Comparison of ENCODE assay signal across 15 mouse cellular contexts in the genomic region with DNA sequence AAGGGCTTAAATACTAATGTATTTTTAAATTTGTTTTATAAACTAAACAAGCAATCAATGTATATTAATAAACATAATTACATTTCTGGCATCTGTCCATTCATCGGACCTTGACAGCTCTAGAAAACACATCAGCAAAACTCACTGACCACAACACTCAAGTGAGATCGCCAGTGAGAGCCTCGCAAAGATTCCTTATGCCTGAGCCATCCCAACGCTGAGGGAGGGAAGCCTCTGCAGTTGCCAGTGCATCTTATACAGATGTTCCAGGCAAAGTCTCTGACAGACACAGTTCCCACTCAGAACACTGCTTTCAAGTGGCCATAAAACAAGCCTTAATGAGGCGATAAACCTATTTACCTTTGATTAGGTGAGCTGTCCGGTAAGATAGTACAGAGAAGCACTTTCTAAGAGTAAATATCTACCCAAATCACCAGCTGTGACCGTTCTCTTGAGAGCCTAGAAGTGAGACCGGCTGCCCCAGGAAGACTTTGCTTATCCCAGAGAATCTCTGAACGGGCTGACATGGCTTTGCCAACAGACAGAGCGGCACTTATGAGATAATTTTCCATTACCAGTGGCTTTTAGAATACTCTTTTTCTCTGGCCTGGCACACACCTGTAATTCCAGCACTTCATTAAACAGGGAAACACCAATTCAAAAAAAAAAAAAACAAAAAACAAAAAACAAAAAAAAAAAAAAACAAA.
A peak's percentile ranks its signal among the peaks of the same experiment; 100 is the strongest.
DNase-seq lines count a peak whose midpoint lies in the region; ATAC-seq and TF ChIP-seq lines count a peak whose summit lies in the region.
"Had no signal": no experiment of that assay in that cellular context is flagged by ENCODE, and none has a peak within 500 bp of the region (broad histone marks: within the 10 kb centered on the region; RNA-seq: fewer than 3 reads in every experiment).

No protein-coding gene starts in this region.

- intact Hi-C loops in gastrocnemius, adult 2 months (cut with DNase I), result no loop called here

- H3K4me3 ChIP-seq in gastrocnemius, adult 2 months, result no peak overlapping the region
- H3K4me3 ChIP-seq in midbrain, embryonic 10.5 days, result no peak overlapping the region
- no peak overlapping the region for H3K4me3 ChIP-seq in midbrain, embryonic 16.5 days (ENCODE audit: low read depth, low read length)
- H3K4me3 ChIP-seq in liver, embryonic 11.5 days (ENCODE audit: low read depth, low read length), result no peak overlapping the region
- no peak overlapping the region for H3K4me3 ChIP-seq in olfactory bulb, adult 2 months (ENCODE audit: insufficient read depth, low read depth, low read length)
- H3K4me3 ChIP-seq in hindbrain, embryonic 14.5 days (replicated peaks; ENCODE audit: low read length), result no peak overlapping the region
- H3K4me3 ChIP-seq: kidney, embryonic 15.5 days; limb, embryonic 12.5 days had no signal

- TF ChIP-seq CTCF in gastrocnemius, adult 2 months (IDR thresholded peaks at IDR 0.05), result no peak
- TF ChIP-seq CTCF in olfactory bulb, adult 2 months (IDR thresholded peaks at IDR 0.05; ENCODE audit: insufficient read depth, low read depth, low read length), result no peak

- ATAC-seq in midbrain, embryonic 16.5 days, result no peak
- no peak for ATAC-seq in liver, embryonic 11.5 days (replicated peaks; ENCODE audit: low FRiP score)
- ATAC-seq in hindbrain, embryonic 14.5 days (ENCODE audit: low FRiP score), result no peak
- ATAC-seq: activated CD4-positive, CD25-positive, alpha-beta regulatory T cell, adult 4 months; lung, postnatal 0 days had no signal

- H3K27ac ChIP-seq in gastrocnemius, adult 2 months, result peak overlapping the region; percentile 40
- 0 out of 2 replicates have a peak overlapping the region, but pooled peaks have one; percentile 28 for H3K27ac ChIP-seq in midbrain, embryonic 10.5 days (replicated peaks)
- no peak overlapping the region for H3K27ac ChIP-seq in midbrain, embryonic 16.5 days (ENCODE audit: low read length)
- peak overlapping the region; percentile 77 for H3K27ac ChIP-seq in liver, embryonic 11.5 days (ENCODE audit: low read depth, low read length)
- H3K27ac ChIP-seq in olfactory bulb, adult 2 months (ENCODE audit: insufficient read depth, low read depth, low read length), result peak overlapping the region; percentile 64
- no peak overlapping the region for H3K27ac ChIP-seq in hindbrain, embryonic 14.5 days
- H3K27ac ChIP-seq: limb, embryonic 12.5 days had no signal

- H3K27me3 ChIP-seq in midbrain, embryonic 10.5 days (ENCODE audit: low read depth, poor library complexity, severe bottlenecking), result no peaks in the 10 kb centered on the region
- H3K27me3 ChIP-seq in midbrain, embryonic 16.5 days (ENCODE audit: control insufficient read depth, insufficient read depth, low read depth, low read length), result no peaks in the 10 kb centered on the region
- no peaks in the 10 kb centered on the region for H3K27me3 ChIP-seq in liver, embryonic 11.5 days (replicated peaks; ENCODE audit: control insufficient read depth, insufficient read depth, low read length)
- H3K27me3 ChIP-seq in hindbrain, embryonic 14.5 days (ENCODE audit: control insufficient read depth, insufficient read depth, low read length), result no peaks in the 10 kb centered on the region
- H3K27me3 ChIP-seq: kidney, embryonic 15.5 days had no signal

- H3K9ac ChIP-seq in midbrain, embryonic 16.5 days (ENCODE audit: low read depth, low read length), result no peak overlapping the region
- H3K9ac ChIP-seq in liver, embryonic 11.5 days (ENCODE audit: low read depth, low read length), result peak overlapping the region; percentile 4; the same call in 1 of the 2 replicates
- no peak overlapping the region for H3K9ac ChIP-seq in hindbrain, embryonic 14.5 days
- H3K9ac ChIP-seq: kidney, embryonic 15.5 days; limb, embryonic 12.5 days had no signal

- TF ChIP-seq POLR2A in olfactory bulb, adult 2 months (IDR thresholded peaks at IDR 0.05; ENCODE audit: insufficient read depth, low read depth, low read length), result no peak

- WGBS in midbrain, embryonic 10.5 days, result 89% methylated on average over 10 of the region's 10 CpGs
- 78% methylated on average over 10 of the region's 10 CpGs for WGBS in midbrain, embryonic 16.5 days
- 50% methylated on average over 10 of the region's 10 CpGs for WGBS in liver, embryonic 11.5 days
- WGBS in olfactory bulb, adult 2 months, result 60% methylated on average over 10 of the region's 10 CpGs
- 78% methylated on average over 10 of the region's 10 CpGs for WGBS in hindbrain, embryonic 14.5 days

- H3K4me1 ChIP-seq in midbrain, embryonic 10.5 days, result peaks cover 82% of the 10 kb centered on the region
- peaks cover 13% of the 10 kb centered on the region for H3K4me1 ChIP-seq in midbrain, embryonic 16.5 days (ENCODE audit: control insufficient read depth, insufficient read depth, low read length)
- H3K4me1 ChIP-seq in liver, embryonic 11.5 days (replicated peaks; ENCODE audit: control insufficient read depth, insufficient read depth, low read length), result peaks cover 72% of the 10 kb centered on the region
- peaks cover 28% of the 10 kb centered on the region for H3K4me1 ChIP-seq in olfactory bulb, adult 2 months (ENCODE audit: control insufficient read depth, insufficient read depth, low read length)
- H3K4me1 ChIP-seq in hindbrain, embryonic 14.5 days (replicated peaks; ENCODE audit: control insufficient read depth, insufficient read depth, low read length), result peaks cover 20% of the 10 kb centered on the region; the same call in 1 of the 2 replicates

- peaks cover 12% of the 10 kb centered on the region for H3K36me3 ChIP-seq in midbrain, embryonic 10.5 days
- no peaks in the 10 kb centered on the region for H3K36me3 ChIP-seq in midbrain, embryonic 16.5 days (ENCODE audit: control insufficient read depth, insufficient read depth, low read length)
- H3K36me3 ChIP-seq in liver, embryonic 11.5 days (ENCODE audit: control insufficient read depth, insufficient read depth, low read length), result peaks cover 4% of the 10 kb centered on the region; the same call in 1 of the 2 replicates
- H3K36me3 ChIP-seq in hindbrain, embryonic 14.5 days (replicated peaks; ENCODE audit: control insufficient read depth, insufficient read depth), result no peaks in the 10 kb centered on the region
- H3K36me3 ChIP-seq: kidney, embryonic 15.5 days; limb, embryonic 12.5 days had no signal

- no peaks in the 10 kb centered on the region for H3K9me3 ChIP-seq in midbrain, embryonic 10.5 days (replicated peaks)
- H3K9me3 ChIP-seq in midbrain, embryonic 16.5 days (replicated peaks; ENCODE audit: control insufficient read depth, low read length, poor library complexity, severe bottlenecking), result no peaks in the 10 kb centered on the region
- H3K9me3 ChIP-seq in liver, embryonic 11.5 days (ENCODE audit: control insufficient read depth, low read length), result no peaks in the 10 kb centered on the region
- H3K9me3 ChIP-seq in hindbrain, embryonic 14.5 days (ENCODE audit: control insufficient read depth, low read length), result no peaks in the 10 kb centered on the region
- H3K9me3 ChIP-seq: kidney, embryonic 15.5 days; limb, embryonic 12.5 days had no signal

- H3K4me2 ChIP-seq in midbrain, embryonic 16.5 days (ENCODE audit: low read length), result no peak overlapping the region
- H3K4me2 ChIP-seq in liver, embryonic 11.5 days, result peak overlapping the region; percentile 36; the same call in 1 of the 2 replicates
- no peak overlapping the region for H3K4me2 ChIP-seq in hindbrain, embryonic 14.5 days (replicated peaks)
- H3K4me2 ChIP-seq: kidney, embryonic 15.5 days; limb, embryonic 12.5 days had no signal

- no peak for DNase-seq in gastrocnemius, adult 2 months
- DNase-seq in gastrocnemius, adult 8-10 months (ENCODE audit: low spot score in 2 of 2), result no peak
- no peak for DNase-seq in midbrain, embryonic 10.5 days (ENCODE audit: low spot score)
- DNase-seq in liver, embryonic 11.5 days (ENCODE audit: low spot score), result no peak
- no peak for DNase-seq in hindbrain, embryonic 14.5 days (ENCODE audit: low spot score)
- no peak for DNase-seq in kidney, adult 11 months
- DNase-seq: adrenal gland, postnatal 25 days; cerebellum, adult 9-11 months; right cerebral cortex, postnatal 25 days had no signal

Comparison
In these comparisons a context has a peak if more than half of its experiments do, and no peak if none do; other contexts are left out.
1. H3K27ac ChIP-seq: peak in gastrocnemius, adult 2 months (single experiment), midbrain, embryonic 10.5 days (single experiment), liver, embryonic 11.5 days (single experiment) and olfactory bulb, adult 2 months (single experiment); none in midbrain, embryonic 16.5 days (single experiment) and hindbrain, embryonic 14.5 days (single experiment).